Mouse (Mus musculus) heart, postnatal 0 days (tissue): ENCODE results near the gene Rchy1.

ENCODE experiments used
- CTCF ChIP-seq: IDR thresholded peaks from 2 replicates; pipeline ENCODE4 v1.5.1; 2016; ENCODE audit warnings: antibody characterized with exemption, control low read depth, low read depth
- EP300 ChIP-seq: IDR thresholded peaks from 2 replicates; pipeline ENCODE4 v1.6.1; 2016; ENCODE audit warnings: antibody characterized with exemption, low read depth

- TF ChIP-seq CTCF (no peak), EP300 (no peak)
These were observed 48.9 kb upstream of the Rchy1 start for GRCm38 (mm10) chr5:92011756-92012155.
